Mouse (Mus musculus) lung, postnatal 0 days (tissue): Measurements from ENCODE around the gene Olfr288.

ENCODE experiments used
- CTCF ChIP-seq: IDR thresholded peaks from 2 replicates; pipeline ENCODE4 v1.5.1; 2016; ENCODE audit warnings: antibody characterized with exemption, mild to moderate bottlenecking
- EP300 ChIP-seq: IDR thresholded peaks from 2 replicates; pipeline ENCODE4 v1.6.1; 2016; ENCODE audit warnings: antibody characterized with exemption, mild to moderate bottlenecking, control low read depth

- TF ChIP-seq EP300 (no peak), CTCF (no peak)
These were observed 18.0 kb downstream of the Olfr288 start for GRCm38 (mm10) chr15:98177320-98177719.
